Mouse (Mus musculus) bone marrow, adult 2 months (tissue): ENCODE measurements around the gene Gm39566.

ENCODE experiments used
- CTCF ChIP-seq: fragments of 200-500 bp; IDR thresholded peaks from 2 replicates; pipeline ENCODE4 v1.5.1; 2011; ENCODE audit warnings: low read length, control low read depth; ENCODE audit not compliant: control insufficient read depth, insufficient read depth
- POLR2A ChIP-seq: fragments of 200-500 bp; IDR thresholded peaks from 2 replicates; pipeline ENCODE4 v1.6.1; 2011; ENCODE audit warnings: low read depth, mild to moderate bottlenecking, control low read depth, low read length, borderline replicate concordance; ENCODE audit not compliant: control insufficient read depth

DNA sequence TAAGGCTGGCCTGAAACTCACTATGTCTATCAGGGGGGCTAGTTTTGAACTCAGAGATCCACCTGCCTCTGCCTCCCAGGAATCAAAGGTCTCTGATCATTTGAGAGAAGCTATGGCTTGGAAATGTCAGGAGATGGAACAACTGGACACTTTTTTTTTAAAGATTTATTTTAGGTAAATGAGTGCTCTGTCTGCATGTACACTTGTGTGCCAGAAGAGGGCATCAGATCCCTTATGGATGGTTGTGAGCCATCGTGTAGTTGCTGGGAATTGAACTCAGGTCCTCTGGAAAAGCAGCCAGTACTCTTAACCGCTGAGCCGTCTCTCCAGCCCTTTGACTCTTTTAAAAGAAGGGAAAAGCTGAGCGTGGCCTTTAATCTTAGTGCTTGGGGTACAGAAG lies 8.7 kb downstream of the Gm39566 start:
- TF ChIP-seq CTCF (no peak), POLR2A (no peak)
